Mouse (Mus musculus): ENCODE data around the gene Oas1d.
"Not testable (repeated sequence)": the region's sequence is repeated elsewhere in the genome, so short reads cannot be mapped to it uniquely, and the experiment has no call there.

The Oas1d gene

GRCm38 (mm10) chr5:120914204-120914603 lies at the start of gene Oas1d:
TSS of gene Oas1d (plus strand) at chr5:120914536.
- not testable (repeated sequence) for DNase-seq (ENCODE audit: low spot score in 2 of 2)

GRCm38 (mm10) chr5:120865336-120865860 lies 48.9 kb upstream of the Oas1d start:
- no peak for DNase-seq (ENCODE audit: low spot score in 2 of 2)

GRCm38 (mm10) chr5:120869436-120870015 lies 44.8 kb upstream of the Oas1d start:
- DNase-seq (ENCODE audit: low spot score in 2 of 2): no peak

- DNase-seq (ENCODE audit: low spot score in 2 of 2): no peak
Measured at GRCm38 (mm10) chr5:120870081-120870480, 44.3 kb upstream of the Oas1d start.

GRCm38 (mm10) chr5:120870782-120871181 lies 43.6 kb upstream of the Oas1d start:
- peak; percentile 3 to 13 for DNase-seq (ENCODE audit: low spot score in 2 of 2)

- no peak for DNase-seq (ENCODE audit: low spot score in 2 of 2)
Measured at GRCm38 (mm10) chr5:120871469-120871868, 42.9 kb upstream of the Oas1d start.

- not testable (repeated sequence) for DNase-seq (ENCODE audit: low spot score in 2 of 2)
Measured at GRCm38 (mm10) chr5:120876839-120877238, 37.5 kb upstream of the Oas1d start.

- DNase-seq (ENCODE audit: low spot score in 2 of 2): not testable (repeated sequence)
Measured at GRCm38 (mm10) chr5:120877407-120877806, 36.9 kb upstream of the Oas1d start.

- not testable (repeated sequence) for DNase-seq (ENCODE audit: low spot score in 2 of 2)
Measured at GRCm38 (mm10) chr5:120878803-120879202, 35.5 kb upstream of the Oas1d start.

- DNase-seq (ENCODE audit: low spot score in 2 of 2): not testable (repeated sequence)
Measured at GRCm38 (mm10) chr5:120881681-120882080, 32.7 kb upstream of the Oas1d start.

GRCm38 (mm10) chr5:120887413-120887812 lies 26.9 kb upstream of the Oas1d start, which contains the start of gene Oas1g:
TSS of gene Oas1g (minus strand) at chr5:120887613.
- not testable (repeated sequence) for DNase-seq (ENCODE audit: low spot score in 2 of 2)

- DNase-seq (ENCODE audit: low spot score in 2 of 2): no peak
Measured at GRCm38 (mm10) chr5:120887831-120888230, 26.5 kb upstream of the Oas1d start.

GRCm38 (mm10) chr5:120888294-120888815 lies 26.0 kb upstream of the Oas1d start:
- not testable (repeated sequence) for DNase-seq (ENCODE audit: low spot score in 2 of 2)

- no peak for DNase-seq (ENCODE audit: low spot score in 2 of 2)
Measured at GRCm38 (mm10) chr5:120890026-120890425, 24.3 kb upstream of the Oas1d start.

- no peak for DNase-seq (ENCODE audit: low spot score in 2 of 2)
Measured at GRCm38 (mm10) chr5:120890991-120891390, 23.3 kb upstream of the Oas1d start.

GRCm38 (mm10) chr5:120891566-120892242 lies 22.6 kb upstream of the Oas1d start:
- not testable (repeated sequence) for DNase-seq (ENCODE audit: low spot score in 2 of 2)

GRCm38 (mm10) chr5:120892243-120892660 lies 22.1 kb upstream of the Oas1d start:
- no peak for DNase-seq (ENCODE audit: low spot score in 2 of 2)

GRCm38 (mm10) chr5:120893866-120894265 lies 20.5 kb upstream of the Oas1d start:
- DNase-seq (ENCODE audit: low spot score in 2 of 2): not testable (repeated sequence)

- not testable (repeated sequence) for DNase-seq (ENCODE audit: low spot score in 2 of 2)
Measured at GRCm38 (mm10) chr5:120894692-120895091, 19.6 kb upstream of the Oas1d start.

- DNase-seq (ENCODE audit: low spot score in 2 of 2): no peak
Measured at GRCm38 (mm10) chr5:120895231-120895900, 19.0 kb upstream of the Oas1d start.

- DNase-seq (ENCODE audit: low spot score in 2 of 2): no peak
Measured at GRCm38 (mm10) chr5:120898307-120898706, 16.0 kb upstream of the Oas1d start.

GRCm38 (mm10) chr5:120898726-120899125 lies 15.6 kb upstream of the Oas1d start:
- DNase-seq (ENCODE audit: low spot score in 2 of 2): no peak

Measured in frontal cortex, postnatal 36 days (tissue).